Mouse (Mus musculus) embryonic fibroblast, embryonic 13.5 days (primary cell): ENCODE measurements at regions not wholly inside any gene's neighbourhood (a gene's known extent, or its start where the extent isn't known, plus 50 kb on each side); places are given as distances from the start of the nearest gene placed in this dataset.

Source experiments
- CTCF ChIP-seq: IDR thresholded peaks from 2 replicates; pipeline ENCODE4 v1.5.1; 2011; ENCODE audit warnings: mild to moderate bottlenecking, control low read depth, low read length, moderate library complexity, borderline replicate concordance; ENCODE audit not compliant: insufficient read depth
- POLR2A ChIP-seq: IDR thresholded peaks from 2 replicates; pipeline ENCODE4 v1.6.1; 2011; ENCODE audit warnings: low read depth, mild to moderate bottlenecking, control low read depth, low read length, moderate library complexity

GRCm38 (mm10) chr4:84121442-84121841, 553.6 kb downstream of the Bnc2 start:
- TF ChIP-seq CTCF (no peak), POLR2A (no peak)
